In the genomic region with DNA sequence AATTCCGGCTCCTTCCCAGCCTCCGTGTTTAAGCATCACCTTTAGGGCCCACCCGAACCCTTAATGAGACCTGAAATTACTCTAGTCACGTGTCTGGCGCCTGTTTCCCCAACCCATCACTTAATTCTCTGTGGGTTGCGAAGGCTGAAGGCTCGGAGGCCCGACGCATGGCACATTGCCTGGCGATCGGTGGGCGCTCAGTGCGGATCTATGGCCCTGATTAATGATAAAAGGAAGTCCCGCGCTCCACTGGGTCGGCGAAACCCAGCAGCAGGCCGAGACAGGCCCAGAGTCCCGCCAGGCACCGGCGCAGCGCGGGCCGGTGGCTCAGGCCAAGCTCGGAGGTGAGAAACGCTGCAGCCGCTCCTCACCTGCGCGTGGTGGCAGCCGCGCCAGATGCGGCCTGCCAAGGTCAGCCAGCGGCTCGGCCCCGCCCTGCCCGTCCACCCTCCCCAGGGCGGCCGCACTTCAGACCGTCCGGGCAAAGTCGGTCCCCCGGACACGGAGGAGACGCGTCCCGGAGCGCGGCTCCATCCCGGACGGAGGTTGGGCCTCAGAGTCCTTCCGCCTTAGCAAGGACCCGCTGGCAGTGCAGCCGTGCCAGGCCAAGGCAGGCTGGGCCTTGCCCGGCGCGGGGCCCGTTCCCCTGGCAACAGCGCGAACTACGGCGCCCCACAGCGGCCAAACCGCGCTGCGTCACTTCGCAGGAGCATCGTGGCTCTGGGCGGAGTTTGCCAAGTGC, we compare ENCODE assay signal across 8 mouse cellular contexts. TPM values are rescaled to one million over a fixed set of nuclear protein-coding genes. Genes with fewer than 3 reads are reported as not detected.
DNase-seq lines count a peak whose midpoint lies in the region; ATAC-seq and TF ChIP-seq lines count a peak whose summit lies in the region.

A gene (minus strand): TSS at position 464 of the 742 bp plus-strand sequence.

- H3K4me1 ChIP-seq in cerebellum, adult 2 months (ENCODE audit: control insufficient read depth, insufficient read depth, low read length), result peaks cover 2% of the 10 kb centered on the region; the same call in 1 of the 2 replicates
- peaks cover 36% of the 10 kb centered on the region for H3K4me1 ChIP-seq in lung, embryonic 15.5 days
- H3K4me1 ChIP-seq in olfactory bulb, adult 2 months (ENCODE audit: control insufficient read depth, insufficient read depth, low read length), result peaks cover 3% of the 10 kb centered on the region

- TF ChIP-seq POLR2A in cerebellum, adult 2 months (IDR thresholded peaks at IDR 0.05; ENCODE audit: borderline replicate concordance, insufficient read depth, low read length), result peak; percentile 46; the same call in 1 of the 2 replicates
- TF ChIP-seq POLR2A in olfactory bulb, adult 2 months (IDR thresholded peaks at IDR 0.05; ENCODE audit: insufficient read depth, low read depth, low read length), result 0 out of 2 replicates have a peak, but pooled peaks have one; percentile 45

- H3K9me3 ChIP-seq in lung, embryonic 15.5 days, result no peaks in the 10 kb centered on the region

- H3K9ac ChIP-seq in lung, embryonic 15.5 days, result peak within 1 kb of the TSS; percentile 94

- H3K4me2 ChIP-seq in lung, embryonic 15.5 days, result peak within 1 kb of the TSS; percentile 78

- H3K4me3 ChIP-seq in cerebellum, adult 2 months (replicated peaks; ENCODE audit: insufficient read depth, low read depth, low read length), result peak within 1 kb of the TSS; percentile 67
- peak within 1 kb of the TSS; percentile 71 for H3K4me3 ChIP-seq in lung, embryonic 15.5 days
- peak within 1 kb of the TSS; percentile 74 for H3K4me3 ChIP-seq in olfactory bulb, adult 2 months (ENCODE audit: insufficient read depth, low read depth, low read length)

- no peaks in the 10 kb centered on the region for H3K27me3 ChIP-seq in cerebellum, adult 2 months (ENCODE audit: control insufficient read depth, insufficient read depth, low read length)
- H3K27me3 ChIP-seq in lung, embryonic 15.5 days, result no peaks in the 10 kb centered on the region

- TF ChIP-seq CTCF in cerebellum, adult 2 months (IDR thresholded peaks at IDR 0.05; ENCODE audit: borderline replicate concordance, insufficient read depth, low read depth, low read length), result peak; percentile 49; the same call in 1 of the 2 replicates
- peak; percentile 44; the same call in 1 of the 2 replicates for TF ChIP-seq CTCF in olfactory bulb, adult 2 months (IDR thresholded peaks at IDR 0.05; ENCODE audit: insufficient read depth, low read depth, low read length)

- under 1% methylated on average over 68 of the region's 68 CpGs for WGBS in cerebellum, adult 2 months
- under 1% methylated on average over 68 of the region's 68 CpGs for WGBS in lung, embryonic 15.5 days
- under 1% methylated on average over 68 of the region's 68 CpGs for WGBS in olfactory bulb, adult 2 months

- H3K27ac ChIP-seq in cerebellum, adult 2 months (ENCODE audit: insufficient read depth, low read length), result peak within 1 kb of the TSS; percentile 47
- peak within 1 kb of the TSS; percentile 88 for H3K27ac ChIP-seq in lung, embryonic 15.5 days
- H3K27ac ChIP-seq in olfactory bulb, adult 2 months (ENCODE audit: insufficient read depth, low read depth, low read length), result peak within 1 kb of the TSS; percentile 83

- H3K36me3 ChIP-seq in lung, embryonic 15.5 days, result no peaks in the 10 kb centered on the region

- ATAC-seq in lung, embryonic 15.5 days (ENCODE audit: borderline replicate concordance, extremely low read depth, low FRiP score, low TSS enrichment), result peak; percentile 83

- peak; percentile 84 for DNase-seq in ES-CJ7 (ENCODE audit: low read depth, low spot score)
- DNase-seq in cerebellum, adult 2 months, result peak; percentile 92 to 94
- DNase-seq in forelimb bud, embryonic 11.5 days (ENCODE audit: low read depth, low spot score), result peak; percentile 84
- peak; percentile 93 for DNase-seq in heart, postnatal 4 days
- peak; percentile 64 to 87 for DNase-seq in layer of hippocampus, adult 8-10 months (ENCODE audit: low spot score in 2 of 2)
- peak; percentile 61 to 63 for DNase-seq in thymus, adult 18-20 months

RNA-seq across cellular contexts. Expression of the gene that starts here (rescaled TPM):
- 64.7 and 67.9 TPM in 2 replicates for polyA plus RNA-seq in cerebellum, adult 2 months (2012; rRNA removed)
- 10 to 100 TPM; 14.6 to 15.9 TPM for total RNA-seq in heart, postnatal 4 days (2021)
- total RNA-seq in layer of hippocampus, adult 8-10 months (2022), result 10 to 100 TPM; 35.1 to 41.2 (median 40.8) TPM
- 44.0 and 50.9 TPM in 2 replicates for polyA plus RNA-seq in lung, embryonic 15.5 days (2015; fragmentation: Nextera tagmentation; extraction: Ambion mirVana)
- polyA plus RNA-seq in olfactory bulb, adult 2 months (2012; ENCODE audit: insufficient read depth, insufficient read length, low replicate concordance, missing spikeins), result not detected in 2 replicates

Comparison
In these comparisons a context has a peak if more than half of its experiments do, and no peak if none do; other contexts are left out.
1. Peak in every context shown above with its lines: DNase-seq, ATAC-seq, H3K4me3 ChIP-seq and H3K27ac ChIP-seq.